Mouse (Mus musculus) cerebellum, adult 2 months (tissue): ENCODE measurements around the gene Tssk6. TPM values are rescaled to one million over a fixed set of nuclear protein-coding genes. Genes with fewer than 3 reads are reported as not detected.

ENCODE experiments used
- DNase-seq, 2 experiments: peaks; one replicate each; pipeline ENCODE4 v3.0.0; 2021
- H3K27ac ChIP-seq: fragments of 200-500 bp; 2 replicates; pipeline ENCODE4 v1.5.1; 2012; ENCODE audit warnings: low read length, control low read depth, inconsistent platforms; ENCODE audit not compliant: insufficient read depth
- H3K27me3 ChIP-seq: fragments of 200-500 bp; 2 replicates; pipeline ENCODE4 v1.6.1; 2012; ENCODE audit warnings: inconsistent platforms, mild to moderate bottlenecking, low read length, moderate library complexity; ENCODE audit not compliant: control insufficient read depth, insufficient read depth
- H3K4me1 ChIP-seq: fragments of 200-500 bp; 2 replicates; pipeline ENCODE4 v1.6.1; 2011; ENCODE audit warnings: low read length; ENCODE audit not compliant: control insufficient read depth, insufficient read depth
- H3K4me3 ChIP-seq: fragments of 200-500 bp; replicated peaks from 2 replicates; pipeline ENCODE3; 2011; ENCODE audit warnings: mild to moderate bottlenecking, low read depth, low read length, control low read depth; ENCODE audit not compliant: insufficient read depth
- CTCF ChIP-seq: fragments of 200-500 bp; IDR thresholded peaks from 2 replicates; pipeline ENCODE4 v1.5.1; 2011; ENCODE audit warnings: low read depth, mild to moderate bottlenecking, control low read depth, low read length, moderate library complexity, borderline replicate concordance; ENCODE audit not compliant: insufficient read depth
- POLR2A ChIP-seq: fragments of 200-500 bp; IDR thresholded peaks from 2 replicates; pipeline ENCODE4 v1.6.1; 2011; ENCODE audit warnings: low read length, control low read depth, borderline replicate concordance; ENCODE audit not compliant: insufficient read depth
- WGBS: fragments of 180-500 bp; shearing (Covaris S2); methylation state at CpG from one replicate; pipeline ENCODE4 v1.1.7; 2018; 5-methylcytosine and 5-hydroxymethylcytosine counted together
- polyA plus RNA-seq: library from polyadenylated mRNA; depleted of rRNA; stranded (reverse); fragments of >200 nt; gene quantifications from 2 replicates; pipeline ENCODE4 v1.2.3, GENCODE M21; 2012

Tssk6 gene
- polyA plus RNA-seq, 1 experiment = 0.29 TPM

DNA sequence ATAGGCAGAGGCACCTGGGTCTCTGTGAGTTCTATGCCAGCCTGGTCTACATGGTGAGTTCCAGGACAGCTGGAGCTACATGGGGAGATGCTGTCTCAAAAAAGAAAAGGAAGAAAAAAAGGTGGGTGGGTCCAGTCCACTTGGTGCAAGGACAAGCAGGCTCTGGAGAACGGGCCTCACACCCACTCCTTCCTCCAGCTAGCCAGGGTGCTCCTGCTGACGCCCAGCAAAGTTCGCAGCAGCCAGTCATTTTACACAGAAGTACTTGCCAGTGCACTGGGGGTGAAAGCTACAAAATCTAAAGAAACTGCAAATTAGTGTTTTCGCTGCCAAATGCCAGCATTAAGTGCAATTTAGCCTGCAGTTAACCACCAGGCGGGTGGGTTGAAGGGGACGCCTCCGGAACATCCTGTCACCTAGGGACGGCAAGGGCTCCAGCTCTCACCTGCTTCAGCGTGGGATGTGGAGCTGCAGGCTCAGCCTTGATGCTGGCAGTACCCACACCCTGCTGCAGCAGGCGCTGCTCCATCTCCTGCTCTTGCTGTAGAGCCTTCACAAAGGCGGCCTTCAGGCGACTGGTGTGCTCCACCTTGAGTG is 10.6 kb downstream of the Tssk6 start:
- TF ChIP-seq POLR2A (no peak), CTCF (no peak)
- WGBS = 86% methylated on average over 12 of the region's 12 CpGs
- no peaks in the 10 kb centered on the region for H3K27me3 ChIP-seq
- DNase-seq = no peak
- no peaks in the 10 kb centered on the region for H3K4me1 ChIP-seq
- no peak overlapping the region for H3K27ac ChIP-seq
- no peak overlapping the region for H3K4me3 ChIP-seq

DNA sequence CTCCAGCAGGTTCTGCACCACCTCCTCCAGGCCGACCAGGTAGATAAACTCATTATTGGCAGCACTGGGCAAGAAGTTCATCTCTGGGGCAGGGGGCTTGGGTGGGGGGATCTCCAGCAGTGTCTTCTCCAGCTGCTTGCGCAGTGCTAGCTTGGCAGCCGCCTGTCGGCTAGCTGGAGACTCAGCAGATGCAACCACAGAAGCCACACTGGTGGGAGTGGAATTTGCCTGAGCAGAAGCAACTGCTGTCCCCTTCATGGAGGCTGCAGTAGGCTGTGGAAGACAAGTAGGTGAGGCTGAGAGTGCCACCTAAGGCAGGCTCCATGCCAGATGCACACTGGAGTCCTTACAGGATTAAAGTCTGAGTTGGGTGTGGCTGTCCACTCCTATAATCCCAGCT is 12.5 kb downstream of the Tssk6 start:
- no peak for DNase-seq
- H3K27me3 ChIP-seq = no peaks in the 10 kb centered on the region
- TF ChIP-seq POLR2A = no peak
- TF ChIP-seq CTCF = no peak
- no peak overlapping the region for H3K4me3 ChIP-seq
- no peaks in the 10 kb centered on the region for H3K4me1 ChIP-seq
- no peak overlapping the region for H3K27ac ChIP-seq
- WGBS = 79% methylated on average over 4 of the region's 4 CpGs

DNA sequence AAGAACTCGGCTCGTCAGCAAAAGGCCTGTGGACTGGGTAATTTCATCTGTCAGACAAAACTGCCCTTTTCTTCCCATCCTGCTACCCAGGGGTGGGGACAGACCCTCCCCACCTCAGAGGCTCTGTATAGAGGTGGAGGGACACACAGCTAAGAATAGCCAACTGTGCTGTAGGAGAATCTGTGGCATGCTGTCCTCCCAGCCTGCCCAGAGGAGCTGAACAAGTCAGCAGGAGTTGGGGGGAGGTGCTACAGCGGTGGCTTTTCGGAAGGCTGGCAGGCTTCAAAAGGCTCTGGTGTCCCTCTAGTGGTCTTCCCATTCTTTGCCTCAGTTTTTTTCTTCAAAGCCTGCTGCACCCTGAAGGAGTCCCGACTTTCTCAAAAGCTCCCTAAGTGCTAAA is 13.8 kb downstream of the Tssk6 start:
- Histone ChIP-seq H3K27ac (no peak overlapping the region), H3K27me3 (no peaks in the 10 kb centered on the region), H3K4me3 (no peak overlapping the region), H3K4me1 (no peaks in the 10 kb centered on the region; the same call in 1 of the 2 replicates)
- DNase-seq = no peak
- 25% methylated on average over 5 of the region's 5 CpGs for WGBS
- no peak for TF ChIP-seq POLR2A

DNA sequence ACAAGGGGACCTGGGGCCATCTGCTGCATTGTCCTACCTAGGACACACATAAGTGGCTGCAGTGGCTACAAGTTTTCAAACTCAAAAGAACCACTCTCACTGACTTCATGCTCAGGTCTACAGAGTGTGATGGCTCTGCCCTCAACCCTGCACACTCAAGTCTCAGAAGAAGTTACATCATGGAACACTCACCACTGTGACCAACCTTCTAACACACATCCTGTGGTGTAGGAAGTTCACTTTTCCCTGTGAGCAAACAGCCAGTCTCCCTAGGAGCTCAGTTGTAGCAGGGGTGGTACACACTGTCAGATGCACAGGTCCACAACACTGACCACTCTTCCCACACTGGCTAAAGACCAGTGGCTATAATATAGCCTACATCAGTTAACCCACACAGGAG is 16.5 kb downstream of the Tssk6 start:
- H3K4me3 ChIP-seq = no peak overlapping the region
- peaks cover 7% of the 10 kb centered on the region for H3K4me1 ChIP-seq
- TF ChIP-seq CTCF (no peak), POLR2A (no peak)
- no peak overlapping the region for H3K27ac ChIP-seq
- no peaks in the 10 kb centered on the region for H3K27me3 ChIP-seq
- DNase-seq = no peak

DNA sequence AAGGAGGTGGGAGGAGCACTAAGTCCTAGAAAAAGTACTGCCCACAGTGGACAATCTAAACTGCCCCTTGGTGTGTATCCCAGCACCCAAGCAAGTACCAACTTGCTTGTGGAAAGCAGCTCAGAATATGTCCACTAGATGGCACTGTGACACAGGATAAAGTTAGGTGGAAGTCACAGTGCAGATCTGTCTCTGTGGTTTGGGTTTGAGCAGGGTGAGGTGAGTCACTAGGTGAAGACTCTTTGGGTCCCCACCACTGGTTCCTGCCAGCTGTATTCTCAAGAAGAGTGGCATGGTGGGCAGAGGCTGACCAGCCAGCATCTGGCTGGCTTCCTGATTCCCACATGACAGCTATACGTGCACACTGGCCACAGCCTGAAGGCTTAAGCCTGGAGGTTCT is 17.0 kb downstream of the Tssk6 start:
- 31% methylated on average over 1 of the region's 1 CpGs for WGBS
- Histone ChIP-seq H3K27me3 (no peaks in the 10 kb centered on the region), H3K4me3 (no peak overlapping the region), H3K27ac (no peak overlapping the region), H3K4me1 (peaks cover 7% of the 10 kb centered on the region)
- peak; percentile 89 for TF ChIP-seq CTCF
- no peak for TF ChIP-seq POLR2A
- DNase-seq = peak; percentile 74 to 79

DNA sequence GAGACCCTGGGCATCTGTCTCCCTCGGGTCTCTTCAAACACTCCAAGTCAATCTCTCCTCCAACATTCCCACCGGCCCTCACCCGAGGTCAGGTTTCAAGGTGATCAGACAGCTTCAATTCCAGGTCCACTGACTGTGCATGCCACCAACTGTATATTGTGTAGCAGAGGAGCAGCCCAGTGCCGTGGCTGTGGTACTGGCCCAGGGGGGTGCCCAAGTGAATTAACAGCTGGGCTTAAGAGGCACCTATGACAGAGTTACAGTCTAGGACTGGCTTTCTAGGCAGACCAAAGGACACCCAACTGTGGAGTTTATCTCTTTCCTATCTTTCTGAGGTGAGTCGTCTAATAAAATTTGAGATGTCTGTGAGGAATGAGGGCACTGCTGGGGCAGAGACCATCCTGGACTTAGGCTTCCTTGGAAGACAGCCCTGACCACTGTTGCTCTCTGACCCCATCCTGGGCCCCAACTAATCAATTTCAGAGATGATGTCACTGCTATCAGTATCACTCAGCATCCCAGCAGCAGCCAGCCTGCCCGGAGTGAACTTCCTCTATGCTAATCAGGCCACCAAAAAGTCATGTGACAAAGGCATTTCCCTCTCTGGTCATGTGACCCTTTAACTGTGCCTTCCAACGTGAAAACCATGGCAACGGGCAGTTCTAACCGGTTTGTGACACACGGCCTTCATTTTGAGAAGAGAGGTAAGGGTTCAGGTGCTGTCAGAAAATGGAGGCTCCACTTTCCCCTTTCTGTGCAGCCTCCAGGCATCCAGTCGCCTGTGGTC is 18.1 kb downstream of the Tssk6 start:
- Histone ChIP-seq H3K4me1 (peaks cover 7% of the 10 kb centered on the region), H3K27me3 (no peaks in the 10 kb centered on the region), H3K27ac (peak overlapping the region; percentile 36; the same call in 1 of the 2 replicates), H3K4me3 (no peak overlapping the region)
- WGBS = 47% methylated on average over 11 of the region's 11 CpGs
- TF ChIP-seq POLR2A = no peak
- peak in 1 of 2 experiments; percentile 38 for DNase-seq

- no peak for TF ChIP-seq POLR2A
- no peak for TF ChIP-seq CTCF
- H3K27ac ChIP-seq = no peak overlapping the region
- no peaks in the 10 kb centered on the region for H3K27me3 ChIP-seq
- peaks cover 7% of the 10 kb centered on the region for H3K4me1 ChIP-seq
- no peak for DNase-seq
- WGBS = 59% methylated on average over 2 of the region's 2 CpGs
- no peak overlapping the region for H3K4me3 ChIP-seq
These were observed 19.2 kb downstream of the Tssk6 start for GRCm38 (mm10) chr8:69921141-69921540.

DNA sequence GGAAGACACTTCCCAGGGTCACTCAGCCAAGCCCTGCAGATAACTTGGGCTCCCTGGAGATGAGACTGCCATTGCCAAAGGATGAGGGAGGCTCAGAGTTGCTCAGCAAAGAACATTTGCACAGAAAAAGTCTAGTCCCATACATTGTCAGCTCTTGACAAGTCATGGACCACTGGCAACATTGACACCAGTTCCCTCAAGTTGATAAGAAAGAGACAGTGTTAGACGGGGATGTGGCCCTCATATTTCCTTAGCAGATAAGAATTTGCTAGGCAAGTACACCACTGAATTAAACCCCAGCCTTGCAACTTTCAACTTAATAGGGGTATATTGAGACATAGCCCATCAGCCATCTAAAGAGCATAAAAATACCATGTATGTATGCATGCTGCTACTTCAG is 22.0 kb downstream of the Tssk6 start:
- no peak for DNase-seq
- 85% methylated on average over 1 of the region's 1 CpGs for WGBS
- H3K27me3 ChIP-seq = no peaks in the 10 kb centered on the region
- TF ChIP-seq CTCF (no peak), POLR2A (no peak)
- H3K4me1 ChIP-seq = peaks cover 7% of the 10 kb centered on the region
- H3K4me3 ChIP-seq = no peak overlapping the region
- no peak overlapping the region for H3K27ac ChIP-seq
